In genomic region chr7:34595307-34595565, GRCm38 (mm10) we compare ENCODE assay signal across 18 mouse cellular contexts.
A peak's percentile ranks its signal among the peaks of the same experiment; 100 is the strongest.
DNase-seq lines count a peak whose midpoint lies in the region; ATAC-seq and TF ChIP-seq lines count a peak whose summit lies in the region.
"Had no signal": no experiment of that assay in that cellular context is flagged by ENCODE, and none has a peak within 500 bp of the region (broad histone marks: within the 10 kb centered on the region; RNA-seq: fewer than 3 reads in every experiment).

No protein-coding gene starts in this region.

- WGBS in kidney, adult 2 months = 54% methylated on average over 4 of the region's 4 CpGs
- WGBS in embryonic facial prominence, embryonic 13.5 days = 70% methylated on average over 4 of the region's 4 CpGs
- 71% methylated on average over 4 of the region's 4 CpGs for WGBS in midbrain, embryonic 12.5 days

- no peak overlapping the region for H3K4me3 ChIP-seq in kidney, adult 2 months (ENCODE audit: insufficient read depth, low read depth, low read length)
- no peak overlapping the region for H3K4me3 ChIP-seq in embryonic facial prominence, embryonic 13.5 days
- no peak overlapping the region for H3K4me3 ChIP-seq in midbrain, embryonic 12.5 days
- H3K4me3 ChIP-seq: megakaryocyte, embryonic 14.5 days had no signal

- DNase-seq in embryo, embryonic 10 days (ENCODE audit: low spot score) = peak; percentile 21
- DNase-seq in embryo, embryonic 10.5 days (ENCODE audit: low spot score) = no peak
- no peak for DNase-seq in kidney, adult 2 months
- no peak for DNase-seq in kidney, adult 9 months
- no peak for DNase-seq in left cerebral cortex, postnatal 36 days (ENCODE audit: low spot score in 2 of 2)
- DNase-seq in adrenal gland, postnatal 36 days = no peak
- DNase-seq: gastrocnemius, postnatal 25 days; heart, postnatal 14 days; right cerebral cortex, postnatal 4 days; thymus, postnatal 4 days had no signal

- H3K4me2 ChIP-seq in embryonic facial prominence, embryonic 13.5 days = no peak overlapping the region
- no peak overlapping the region for H3K4me2 ChIP-seq in midbrain, embryonic 12.5 days (replicated peaks)

- no peak for TF ChIP-seq CTCF in kidney, adult 2 months (conservative IDR thresholded peaks at IDR 0.05; ENCODE audit: insufficient read depth, insufficient read length, low read depth, low read length)

- TF ChIP-seq POLR2A in kidney, adult 2 months (IDR thresholded peaks at IDR 0.05; ENCODE audit: low read depth, low read length) = no peak

- no peak overlapping the region for H3K9ac ChIP-seq in embryonic facial prominence, embryonic 13.5 days
- no peak overlapping the region for H3K9ac ChIP-seq in midbrain, embryonic 12.5 days (replicated peaks)
- H3K9ac ChIP-seq: liver, embryonic 14.5 days had no signal

- no peaks in the 10 kb centered on the region for H3K27me3 ChIP-seq in kidney, adult 2 months (replicated peaks; ENCODE audit: control insufficient read depth, insufficient read depth, low read length)
- H3K27me3 ChIP-seq in embryonic facial prominence, embryonic 13.5 days = no peaks in the 10 kb centered on the region
- H3K27me3 ChIP-seq in midbrain, embryonic 12.5 days = no peaks in the 10 kb centered on the region
- H3K27me3 ChIP-seq: CH12.LX; embryonic facial prominence, embryonic 15.5 days; megakaryocyte, embryonic 14.5 days had no signal

- H3K27ac ChIP-seq in kidney, adult 2 months (ENCODE audit: insufficient read depth, low read depth, low read length) = 0 out of 2 replicates have a peak overlapping the region, but pooled peaks have one; percentile 30
- H3K27ac ChIP-seq in embryonic facial prominence, embryonic 13.5 days = peak overlapping the region; percentile 71
- H3K27ac ChIP-seq in midbrain, embryonic 12.5 days (replicated peaks) = peak overlapping the region; percentile 80
- H3K27ac ChIP-seq: liver, embryonic 14.5 days had no signal

- intact Hi-C loops in left cerebral cortex, postnatal 36 days (cut with DNase I) = no loop called here

- H3K4me1 ChIP-seq in kidney, adult 2 months (ENCODE audit: control insufficient read depth, insufficient read depth, low read length) = 0 out of 2 replicates have a peak, but pooled peaks cover 4% of the 10 kb centered on the region
- peaks cover 52% of the 10 kb centered on the region for H3K4me1 ChIP-seq in embryonic facial prominence, embryonic 13.5 days
- peaks cover 34% of the 10 kb centered on the region for H3K4me1 ChIP-seq in midbrain, embryonic 12.5 days
- H3K4me1 ChIP-seq: megakaryocyte, embryonic 14.5 days had no signal

- no peaks in the 10 kb centered on the region; the same call in 1 of the 2 replicates for H3K9me3 ChIP-seq in embryonic facial prominence, embryonic 13.5 days
- H3K9me3 ChIP-seq in midbrain, embryonic 12.5 days = no peaks in the 10 kb centered on the region
- H3K9me3 ChIP-seq: embryonic facial prominence, embryonic 15.5 days had no signal

- no peak for ATAC-seq in embryonic facial prominence, embryonic 13.5 days (ENCODE audit: insufficient number of reproducible peaks, insufficient read depth, low FRiP score, low TSS enrichment, low read depth)
- no peak for ATAC-seq in midbrain, embryonic 12.5 days (ENCODE audit: low FRiP score, low read depth)
- ATAC-seq: intestine, embryonic 16.5 days; lung, postnatal 0 days had no signal

- no peaks in the 10 kb centered on the region for H3K36me3 ChIP-seq in kidney, adult 2 months (ENCODE audit: control insufficient read depth, insufficient read depth, low read length)
- no peaks in the 10 kb centered on the region for H3K36me3 ChIP-seq in embryonic facial prominence, embryonic 13.5 days
- H3K36me3 ChIP-seq in midbrain, embryonic 12.5 days = no peaks in the 10 kb centered on the region
- H3K36me3 ChIP-seq: embryonic facial prominence, embryonic 15.5 days had no signal

Comparison
In these comparisons a context has a peak if more than half of its experiments do, and no peak if none do; other contexts are left out.
1. H3K27ac ChIP-seq: peak in every context shown above with its lines; median percentile 80 in midbrain, embryonic 12.5 days; 71 in embryonic facial prominence, embryonic 13.5 days; 30 in kidney, adult 2 months.